Mouse (Mus musculus) liver, postnatal 0 days (tissue): ENCODE results near the gene Gm20431. TPM values are rescaled to one million over a fixed set of nuclear protein-coding genes. Genes with fewer than 3 reads are reported as not detected.

Experiments
- ATAC-seq: fragments of 200-750 bp; cut with Nextera tagmentation; 2 replicates; pipeline ENCODE4 v1.8.0; 2017; ENCODE audit warnings: mild to moderate bottlenecking, moderate library complexity
- DNase-seq: peaks from one replicate; pipeline ENCODE4 v3.0.0-alpha.2; 2016
- H3K27ac ChIP-seq: fragments of 300-500 bp; sonication (generic); 2 replicates; pipeline ENCODE4 v1.5.1; 2014; ENCODE audit warnings: antibody characterized with exemption, moderate library complexity, mild to moderate bottlenecking, low read depth
- H3K27me3 ChIP-seq: fragments of 300-500 bp; sonication (generic); 2 replicates; pipeline ENCODE4 v1.6.1; 2014; ENCODE audit warnings: low read length, control low read depth, mixed read lengths; ENCODE audit not compliant: insufficient read depth
- H3K36me3 ChIP-seq: fragments of 300-500 bp; sonication (generic); replicated peaks from 2 replicates; pipeline ENCODE4 v1.6.1; 2014; ENCODE audit warnings: mild to moderate bottlenecking, control low read depth, low read length, moderate library complexity, mixed read lengths; ENCODE audit not compliant: insufficient read depth
- H3K4me1 ChIP-seq: fragments of 300-500 bp; sonication (generic); 2 replicates; pipeline ENCODE4 v1.6.1; 2014; ENCODE audit warnings: antibody characterized with exemption, mild to moderate bottlenecking, control low read depth; ENCODE audit not compliant: insufficient read depth
- H3K4me2 ChIP-seq: fragments of 300-500 bp; sonication (generic); 2 replicates; pipeline ENCODE4 v1.6.1; 2014; ENCODE audit warnings: low read depth, mild to moderate bottlenecking, low read length, moderate library complexity, mixed read lengths
- H3K4me3 ChIP-seq: fragments of 300-500 bp; sonication (generic); 2 replicates; pipeline ENCODE4 v1.5.1; 2014; ENCODE audit warnings: low read depth, low read length
- H3K9ac ChIP-seq: fragments of 300-500 bp; sonication (generic); replicated peaks from 2 replicates; pipeline ENCODE4 v1.6.1; 2014; ENCODE audit warnings: mild to moderate bottlenecking, moderate library complexity
- H3K9me3 ChIP-seq: fragments of 300-500 bp; sonication (generic); 2 replicates; pipeline ENCODE4 v1.6.1; 2016; ENCODE audit warnings: mild to moderate bottlenecking, control low read depth, low read length, mixed read lengths
- CTCF ChIP-seq: sonication (generic); IDR thresholded peaks from 2 replicates; pipeline ENCODE4 v1.5.1; 2016; ENCODE audit warnings: antibody characterized with exemption, low read depth
- EP300 ChIP-seq: IDR thresholded peaks from 2 replicates; pipeline ENCODE4 v1.6.1; 2016; ENCODE audit warnings: antibody characterized with exemption, low read depth, mild to moderate bottlenecking
- WGBS: fragments of 180-500 bp; shearing (Covaris S2); extraction: QIAGEN DNeasy Blood & Tissue Kit; methylation state at CpG from one replicate; pipeline ENCODE4 v1.1.7; 2014; ENCODE audit not compliant: insufficient replicate concordance; 5-methylcytosine and 5-hydroxymethylcytosine counted together
- polyA plus RNA-seq: library from polyadenylated mRNA; unstranded; fragments of >200 nt; fragmentation: Nextera tagmentation; extraction: Ambion mirVana; gene quantifications from 2 replicates; pipeline ENCODE4 v1.2.1, GENCODE M21; 2015

Gene Gm20431
- polyA plus RNA-seq, 1 experiment from 2014 or later = 1.7 TPM

- Histone ChIP-seq H3K9ac (peak within 1 kb of the TSS; percentile 97), H3K36me3 (peaks cover 22% of the 10 kb centered on the region), H3K4me1 (peaks cover 64% of the 10 kb centered on the region), H3K4me3 (peak within 1 kb of the TSS; percentile 91), H3K9me3 (no peaks in the 10 kb centered on the region), H3K4me2 (peak within 1 kb of the TSS; percentile 75), H3K27ac (peak within 1 kb of the TSS; percentile 97), H3K27me3 (no peaks in the 10 kb centered on the region)
- ATAC-seq (peak; percentile 78), DNase-seq (peak; percentile 98)
- WGBS = 1% methylated on average over 80 of the region's 87 CpGs
- TF ChIP-seq CTCF = peak; percentile 58
- TF ChIP-seq EP300 = no peak; the same call in 1 of the 2 replicates
Measured at GRCm38 (mm10) chr2:167631591-167632448, 29.5 kb downstream of the Gm20431 start, which contains the start of gene Ube2v1. TSS of gene Ube2v1 (minus strand) at chr2:167632095.

- H3K4me3 ChIP-seq = peak overlapping the region; percentile 91
- H3K27ac ChIP-seq = peak overlapping the region; percentile 97
- peak overlapping the region; percentile 75 for H3K4me2 ChIP-seq
- no peaks in the 10 kb centered on the region for H3K9me3 ChIP-seq
- H3K9ac ChIP-seq = peak overlapping the region; percentile 97
- peaks cover 67% of the 10 kb centered on the region for H3K4me1 ChIP-seq
- under 1% methylated on average over 28 of the region's 31 CpGs for WGBS
- TF ChIP-seq CTCF = no peak
- DNase-seq = peak; percentile 59
- no peaks in the 10 kb centered on the region for H3K27me3 ChIP-seq
- peaks cover 24% of the 10 kb centered on the region for H3K36me3 ChIP-seq
- no peak for ATAC-seq
Measured at GRCm38 (mm10) chr2:167631181-167631590, 30.1 kb downstream of the Gm20431 start.

GRCm38 (mm10) chr2:167630421-167630820, 30.9 kb downstream of the Gm20431 start:
- TF ChIP-seq CTCF (no peak), EP300 (no peak)
- peak overlapping the region; percentile 97 for H3K9ac ChIP-seq
- no peaks in the 10 kb centered on the region for H3K9me3 ChIP-seq
- peak overlapping the region; percentile 91 for H3K4me3 ChIP-seq
- ATAC-seq = no peak
- no peaks in the 10 kb centered on the region for H3K27me3 ChIP-seq
- 50% methylated on average over 5 of the region's 5 CpGs for WGBS
- peaks cover 24% of the 10 kb centered on the region for H3K36me3 ChIP-seq
- H3K4me1 ChIP-seq = peaks cover 72% of the 10 kb centered on the region
- DNase-seq = no peak
- peak overlapping the region; percentile 75 for H3K4me2 ChIP-seq
- peak overlapping the region; percentile 97 for H3K27ac ChIP-seq

GRCm38 (mm10) chr2:167629665-167630209, 31.6 kb downstream of the Gm20431 start:
- ATAC-seq = no peak

GRCm38 (mm10) chr2:167628872-167629271, 32.4 kb downstream of the Gm20431 start:
- H3K27me3 ChIP-seq = no peaks in the 10 kb centered on the region
- 24% methylated on average over 4 of the region's 4 CpGs for WGBS
- peak; percentile 98 for TF ChIP-seq EP300
- TF ChIP-seq CTCF = no peak
- H3K9me3 ChIP-seq = no peaks in the 10 kb centered on the region
- ATAC-seq = peak; percentile 80
- H3K9ac ChIP-seq = peak overlapping the region; percentile 97
- H3K4me3 ChIP-seq = peak overlapping the region; percentile 91
- H3K27ac ChIP-seq = peak overlapping the region; percentile 97
- H3K4me1 ChIP-seq = peaks cover 73% of the 10 kb centered on the region
- H3K36me3 ChIP-seq = peaks cover 27% of the 10 kb centered on the region
- peak; percentile 95 for DNase-seq
- H3K4me2 ChIP-seq = peak overlapping the region; percentile 75

More at GRCm38 (mm10) chr2:167629665-167630209, 31.6 kb downstream of the Gm20431 start:
- Histone ChIP-seq H3K4me3 (peak overlapping the region; percentile 91), H3K9ac (peak overlapping the region; percentile 97), H3K36me3 (peaks cover 27% of the 10 kb centered on the region), H3K4me1 (peaks cover 76% of the 10 kb centered on the region), H3K27me3 (no peaks in the 10 kb centered on the region), H3K9me3 (no peaks in the 10 kb centered on the region), H3K4me2 (peak overlapping the region; percentile 75), H3K27ac (peak overlapping the region; percentile 97)
- no peak for DNase-seq
- no peak for TF ChIP-seq CTCF
- no peak for TF ChIP-seq EP300
- 63% methylated on average over 11 of the region's 11 CpGs for WGBS

GRCm38 (mm10) chr2:167627019-167627418, 34.3 kb downstream of the Gm20431 start:
- TF ChIP-seq CTCF = no peak
- TF ChIP-seq EP300 = no peak
- Histone ChIP-seq H3K27ac (peak overlapping the region; percentile 97; the same call in 1 of the 2 replicates), H3K36me3 (peaks cover 33% of the 10 kb centered on the region), H3K4me2 (peak overlapping the region; percentile 75), H3K4me1 (peaks cover 68% of the 10 kb centered on the region), H3K4me3 (peak overlapping the region; percentile 12; the same call in 1 of the 2 replicates), H3K9ac (peak overlapping the region; percentile 66), H3K27me3 (no peaks in the 10 kb centered on the region), H3K9me3 (no peaks in the 10 kb centered on the region)
- WGBS = 82% methylated on average over 7 of the region's 7 CpGs
- ATAC-seq (no peak), DNase-seq (no peak)
